Mouse (Mus musculus) CH12F3 (cell line): Measurements from ENCODE around the gene Ubl5.
"Not testable (repeated sequence)": the region's sequence is repeated elsewhere in the genome, so short reads cannot be mapped to it uniquely, and the experiment has no call there.

ENCODE experiments used
- in situ Hi-C: fragments of 300-500 bp; cut with MboI; formaldehyde crosslinking; loops from 2 replicates; pipeline ENCODE4 v1.14.3; 2020; ENCODE audit warnings: low sequenced_read_pairs

Gene Ubl5

DNA sequence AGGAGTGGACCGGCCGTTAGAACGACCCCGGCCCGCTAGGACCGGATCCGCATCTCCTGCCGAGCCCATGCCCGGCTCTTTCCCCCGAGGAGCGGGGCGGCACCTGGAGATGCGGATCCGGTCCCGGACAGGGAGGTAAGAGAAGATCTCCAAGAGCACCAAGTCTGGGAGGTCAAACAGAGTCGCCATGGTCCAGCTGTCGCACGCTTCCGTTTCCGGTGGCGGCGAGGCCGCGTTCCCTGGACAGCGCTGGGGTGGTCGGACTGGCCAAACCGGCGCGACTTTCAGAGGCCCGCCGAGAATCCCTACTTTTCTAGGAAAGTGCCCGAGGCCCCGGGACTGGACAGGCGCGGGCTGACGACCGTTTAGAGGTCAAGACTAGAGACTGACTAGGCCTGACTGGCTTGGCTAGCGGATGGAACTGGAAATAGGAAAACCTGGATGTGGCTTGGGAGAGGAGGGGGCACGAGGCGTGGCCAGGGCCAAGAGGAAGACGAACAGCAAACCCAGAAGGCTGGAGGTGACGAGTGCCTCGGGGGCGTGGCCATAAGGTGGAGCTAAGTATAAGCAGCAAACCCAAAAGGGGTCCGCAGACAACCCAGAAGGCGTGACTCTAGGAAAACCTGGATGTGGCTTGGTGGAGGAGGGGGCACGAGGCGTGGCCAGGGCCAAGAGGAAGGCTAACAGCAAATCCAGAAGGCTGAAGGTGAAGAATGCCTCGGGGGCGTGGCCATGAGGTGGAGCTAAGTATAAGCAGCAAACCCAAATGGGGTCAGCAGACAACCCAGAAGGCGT is at the start of gene Ubl5:
Gene Ubl5, plus strand, starts transcription at position 778 of the 795 bp plus-strand sequence.
- in situ Hi-C loops, result no loop called here

DNA sequence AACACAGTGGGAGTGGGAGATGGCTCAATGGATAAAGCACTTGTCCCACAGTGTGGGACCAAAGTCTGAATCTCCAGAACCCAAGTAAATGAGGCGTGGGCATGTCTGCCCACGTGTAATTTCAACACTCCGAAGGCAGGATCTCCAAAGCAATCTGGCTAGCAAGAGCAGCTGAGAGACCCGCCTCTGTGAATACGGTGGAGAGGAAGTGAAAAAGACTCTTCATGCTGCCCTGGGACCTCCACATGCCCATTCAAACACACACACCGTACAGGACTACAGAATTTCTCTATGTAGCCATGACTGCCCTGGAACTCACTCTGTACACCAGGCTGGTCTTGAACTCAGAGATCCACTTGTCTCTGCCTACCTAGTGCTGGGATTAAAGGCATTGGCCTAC is 41.4 kb upstream of the Ubl5 start:
- in situ Hi-C loops, result no loop called here

GRCm38 (mm10) chr9:20606269-20606668 is 36.4 kb upstream of the Ubl5 start:
- in situ Hi-C loops, result no loop called here

GRCm38 (mm10) chr9:20607100-20607974 is 35.3 kb upstream of the Ubl5 start:
- in situ Hi-C loops, result no loop called here

- in situ Hi-C loops, result no loop called here
Measured at GRCm38 (mm10) chr9:20609831-20610464, 32.7 kb upstream of the Ubl5 start.

GRCm38 (mm10) chr9:20611976-20612375 is 30.7 kb upstream of the Ubl5 start:
- in situ Hi-C loops, result no loop called here

DNA sequence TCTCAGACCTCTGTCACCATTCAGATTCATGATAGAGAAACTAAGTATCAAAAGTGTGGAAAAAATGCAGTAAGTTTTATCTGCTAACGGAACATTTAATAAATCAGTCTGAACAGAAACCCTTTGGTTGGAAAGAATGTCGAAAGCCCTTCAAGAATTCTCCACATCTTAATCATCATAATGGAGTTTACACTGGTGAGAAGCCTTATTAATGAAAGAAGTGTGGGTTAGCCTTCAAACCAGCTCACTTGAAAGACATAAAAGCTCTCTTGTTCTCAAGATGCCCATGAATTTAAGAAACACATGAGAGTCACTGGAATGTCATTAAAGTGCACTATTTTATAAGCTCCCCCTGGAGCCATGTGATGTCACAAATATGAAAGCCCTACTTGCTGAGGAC is 26.0 kb upstream of the Ubl5 start:
- in situ Hi-C loops, result no loop called here

- in situ Hi-C loops, result no loop called here
Measured at GRCm38 (mm10) chr9:20631332-20631731, 11.3 kb upstream of the Ubl5 start.

- in situ Hi-C loops, result not testable (repeated sequence)
Measured at GRCm38 (mm10) chr9:20635676-20636075, 7.0 kb upstream of the Ubl5 start.

DNA sequence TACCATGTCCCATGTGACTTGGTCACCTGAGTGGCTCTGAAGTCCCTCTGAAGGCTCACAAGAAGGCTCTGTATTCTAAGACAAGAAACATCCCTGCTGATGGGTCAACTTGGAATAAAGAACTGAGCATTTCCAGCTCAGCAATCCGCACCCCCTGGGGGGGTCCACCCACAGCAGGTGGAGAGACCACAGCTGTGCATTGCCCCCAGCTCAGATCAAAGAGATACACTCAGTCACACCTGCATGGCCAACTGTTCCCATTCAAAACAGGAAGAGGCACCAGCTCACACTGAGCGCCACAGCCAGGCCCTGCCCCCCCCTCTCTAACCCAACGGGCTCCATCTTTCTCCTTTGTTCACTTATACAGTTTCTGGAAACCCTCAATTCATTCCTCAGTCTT is 6.4 kb upstream of the Ubl5 start:
- in situ Hi-C loops, result no loop called here

- in situ Hi-C loops, result no loop called here
Measured at GRCm38 (mm10) chr9:20636790-20637189, 5.9 kb upstream of the Ubl5 start.

- in situ Hi-C loops, result no loop called here
Measured at GRCm38 (mm10) chr9:20638552-20638951, 4.1 kb upstream of the Ubl5 start.

GRCm38 (mm10) chr9:20639486-20639885 is 3.2 kb upstream of the Ubl5 start:
- in situ Hi-C loops, result no loop called here

DNA sequence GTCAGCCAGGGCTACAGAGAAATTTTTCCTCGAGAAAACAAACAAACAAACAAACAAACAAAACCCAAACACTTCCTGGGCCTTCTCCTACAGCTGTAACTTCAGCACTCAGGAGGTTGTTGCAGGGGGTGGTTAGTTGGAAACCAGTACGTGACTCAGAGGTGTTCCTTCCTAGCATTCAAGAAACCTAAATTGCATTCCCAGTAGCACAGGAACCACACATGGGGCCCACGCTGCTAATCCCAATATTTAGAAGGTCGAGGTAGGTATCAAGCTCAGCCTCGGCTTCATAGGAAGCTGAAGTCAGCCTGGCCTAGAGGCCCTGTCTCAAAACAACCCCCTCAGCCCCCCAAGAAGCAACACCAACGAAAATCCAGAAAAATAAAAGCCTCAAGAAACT is 1.2 kb upstream of the Ubl5 start:
- in situ Hi-C loops, result no loop called here

DNA sequence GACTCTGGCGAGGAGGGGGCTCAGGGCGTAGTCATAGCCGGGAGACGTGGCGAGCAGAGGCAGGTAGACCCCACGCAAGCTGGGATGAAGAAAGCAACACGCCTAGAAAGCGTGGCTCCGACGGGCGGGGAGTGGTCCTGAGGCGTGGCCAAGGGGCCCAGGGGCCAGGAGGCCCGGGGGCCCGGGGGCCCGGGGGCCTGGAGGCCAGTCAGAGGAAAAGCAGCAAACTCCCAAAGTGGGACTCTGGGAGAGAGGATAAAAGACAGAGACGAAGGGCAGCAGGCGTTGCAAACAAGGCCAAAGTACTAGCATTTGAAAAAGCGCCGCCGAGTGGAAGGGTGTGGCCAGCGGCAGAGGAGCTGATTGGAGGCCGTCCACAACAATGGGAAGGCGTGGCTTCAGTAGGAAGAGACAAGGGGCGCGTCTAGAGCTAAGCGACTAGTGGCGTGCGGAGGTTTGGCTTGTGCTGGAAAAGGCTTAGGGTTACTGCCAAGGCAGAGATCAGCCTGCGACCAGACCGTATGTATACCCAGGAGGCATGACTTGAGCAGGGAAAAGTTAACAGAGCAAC is 303 bp downstream of the Ubl5 start:
- in situ Hi-C loops, result no loop called here

DNA sequence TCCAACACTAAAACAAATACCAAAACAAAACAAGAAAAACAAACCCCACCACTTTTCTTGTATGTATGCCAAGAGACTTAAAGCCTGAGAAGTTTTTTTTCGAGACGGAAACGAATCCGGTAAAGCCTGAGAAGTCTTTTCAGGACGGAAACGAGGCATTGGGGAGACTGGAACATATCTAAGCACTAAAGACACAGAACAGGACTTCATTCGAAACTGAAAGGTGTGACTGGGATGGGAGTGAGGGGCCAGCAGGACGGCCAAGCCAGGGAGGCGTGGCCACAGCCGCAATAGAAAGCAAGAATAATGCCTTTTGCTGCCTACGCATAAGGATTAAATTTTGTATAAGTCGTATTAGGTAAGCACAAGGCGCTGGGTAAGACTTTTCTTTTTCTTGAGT is 1.1 kb downstream of the Ubl5 start:
- in situ Hi-C loops, result no loop called here

DNA sequence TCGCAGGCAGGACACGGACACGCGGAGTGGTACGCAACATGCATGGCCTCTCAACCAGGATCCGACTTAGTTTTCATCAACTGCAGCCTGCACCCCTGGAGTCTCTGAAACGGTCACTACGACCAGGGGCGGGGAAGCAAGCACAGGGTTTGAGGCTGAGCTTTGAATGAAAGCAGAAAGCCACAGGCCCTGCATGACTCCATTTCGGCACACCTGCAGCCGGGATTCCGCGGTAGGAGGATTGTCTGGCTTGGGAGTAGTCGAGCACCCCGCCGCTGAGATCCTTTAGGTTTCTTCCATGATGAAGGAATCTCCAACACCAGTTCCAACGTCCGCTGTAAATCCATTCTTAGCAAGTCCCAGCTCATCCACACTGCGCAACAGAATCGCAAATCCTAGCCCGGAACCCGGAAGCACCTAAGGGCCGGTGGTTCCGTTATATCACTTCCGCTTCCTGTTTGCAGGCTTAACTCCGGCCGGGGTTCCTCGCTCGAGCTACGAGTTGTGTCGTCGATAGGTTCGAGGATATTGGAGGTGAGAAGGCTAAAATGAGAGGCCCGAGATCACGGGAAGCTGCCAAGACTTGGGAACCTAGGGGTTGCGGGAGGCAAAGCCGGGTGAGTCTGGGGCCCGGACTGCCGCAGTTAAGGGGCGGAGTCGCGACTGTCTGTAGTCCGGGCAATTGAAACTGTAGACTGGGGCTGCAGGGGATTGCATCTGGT is 1.8 kb downstream of the Ubl5 start, which contains the start of gene Fbxl12:
Gene Fbxl12, minus strand, starts transcription at position 408 of the 722 bp plus-strand sequence.
- in situ Hi-C loops, result no loop called here

DNA sequence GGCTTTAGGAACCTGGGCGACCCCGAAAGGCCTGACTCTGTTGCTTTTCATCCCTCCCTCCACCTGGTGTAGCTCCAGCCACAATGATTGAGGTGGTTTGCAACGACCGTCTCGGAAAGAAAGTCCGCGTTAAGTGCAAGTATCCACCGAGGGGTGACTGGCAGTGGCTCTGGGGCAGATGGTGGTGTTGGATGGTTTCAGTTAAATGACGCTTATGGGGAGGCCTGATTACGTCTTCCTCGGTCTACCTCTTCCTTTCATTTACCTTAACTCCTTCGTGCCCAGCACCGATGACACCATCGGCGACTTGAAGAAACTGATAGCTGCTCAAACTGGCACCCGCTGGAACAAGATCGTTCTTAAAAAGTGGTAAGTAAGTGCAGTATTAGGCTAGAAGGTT is 2.4 kb downstream of the Ubl5 start:
- in situ Hi-C loops, result no loop called here

- in situ Hi-C loops, result no loop called here
Measured at GRCm38 (mm10) chr9:20651602-20652259, 9.1 kb downstream of the Ubl5 start, which contains the start of gene Pin1. Gene Pin1, plus strand, starts transcription at chr9:20652095.

- in situ Hi-C loops, result no loop called here
Measured at GRCm38 (mm10) chr9:20652260-20652658, 9.6 kb downstream of the Ubl5 start.
